Mouse (Mus musculus): ENCODE data around the gene Cdh26.

The Cdh26 gene

GRCm38 (mm10) chr2:178513636-178514071, 83.3 kb downstream of the Cdh26 start:
- no peak for DNase-seq

- DNase-seq, result no peak
Observed at GRCm38 (mm10) chr2:178516421-178516820, 86.1 kb downstream of the Cdh26 start.

- DNase-seq, result no peak
Observed at GRCm38 (mm10) chr2:178516941-178517340, 86.6 kb downstream of the Cdh26 start.

GRCm38 (mm10) chr2:178519321-178519720, 89.0 kb downstream of the Cdh26 start:
- peak; percentile 39 for DNase-seq

- peak; percentile 36 for DNase-seq
Observed at GRCm38 (mm10) chr2:178520216-178520615, 89.9 kb downstream of the Cdh26 start.

GRCm38 (mm10) chr2:178522331-178522730, 92.0 kb downstream of the Cdh26 start:
- no peak for DNase-seq

- no peak for DNase-seq
Observed at GRCm38 (mm10) chr2:178522786-178523185, 92.5 kb downstream of the Cdh26 start.

- DNase-seq, result no peak
Observed at GRCm38 (mm10) chr2:178526776-178527175, 96.4 kb downstream of the Cdh26 start.

GRCm38 (mm10) chr2:178531226-178531625, 100.9 kb downstream of the Cdh26 start:
- DNase-seq, result no peak

- no peak for DNase-seq
Observed at GRCm38 (mm10) chr2:178536574-178536973, 106.2 kb downstream of the Cdh26 start.

Measured in cerebellum, adult 8-10 months (tissue).